Mouse (Mus musculus) liver (tissue): ENCODE data around the gene Foxe3.

ENCODE experiments used
- DNase-seq: peaks from one replicate; pipeline ENCODE4 v3.0.0-alpha.2; 2020; ENCODE audit warnings: mixed read lengths

Foxe3 gene

DNA sequence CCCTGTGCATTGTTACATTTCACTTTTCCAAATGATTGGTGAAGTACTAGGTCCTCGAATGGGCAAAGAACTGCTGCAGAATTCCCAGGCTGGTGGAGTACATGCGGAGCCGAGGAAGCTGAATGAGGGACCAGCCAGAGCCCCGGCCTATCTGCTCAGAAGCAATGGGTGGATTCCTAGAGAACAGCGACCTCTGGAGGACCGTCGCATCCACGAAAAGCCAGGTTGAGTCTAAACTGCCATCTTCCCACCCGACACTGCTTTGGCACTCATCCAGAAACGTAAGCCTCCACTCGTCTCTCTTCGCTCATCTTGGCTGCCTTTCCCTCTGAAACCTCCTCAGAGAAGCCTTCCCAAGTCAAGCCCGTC lies 12.2 kb downstream of the Foxe3 start:
- peak; percentile 55 for DNase-seq

DNA sequence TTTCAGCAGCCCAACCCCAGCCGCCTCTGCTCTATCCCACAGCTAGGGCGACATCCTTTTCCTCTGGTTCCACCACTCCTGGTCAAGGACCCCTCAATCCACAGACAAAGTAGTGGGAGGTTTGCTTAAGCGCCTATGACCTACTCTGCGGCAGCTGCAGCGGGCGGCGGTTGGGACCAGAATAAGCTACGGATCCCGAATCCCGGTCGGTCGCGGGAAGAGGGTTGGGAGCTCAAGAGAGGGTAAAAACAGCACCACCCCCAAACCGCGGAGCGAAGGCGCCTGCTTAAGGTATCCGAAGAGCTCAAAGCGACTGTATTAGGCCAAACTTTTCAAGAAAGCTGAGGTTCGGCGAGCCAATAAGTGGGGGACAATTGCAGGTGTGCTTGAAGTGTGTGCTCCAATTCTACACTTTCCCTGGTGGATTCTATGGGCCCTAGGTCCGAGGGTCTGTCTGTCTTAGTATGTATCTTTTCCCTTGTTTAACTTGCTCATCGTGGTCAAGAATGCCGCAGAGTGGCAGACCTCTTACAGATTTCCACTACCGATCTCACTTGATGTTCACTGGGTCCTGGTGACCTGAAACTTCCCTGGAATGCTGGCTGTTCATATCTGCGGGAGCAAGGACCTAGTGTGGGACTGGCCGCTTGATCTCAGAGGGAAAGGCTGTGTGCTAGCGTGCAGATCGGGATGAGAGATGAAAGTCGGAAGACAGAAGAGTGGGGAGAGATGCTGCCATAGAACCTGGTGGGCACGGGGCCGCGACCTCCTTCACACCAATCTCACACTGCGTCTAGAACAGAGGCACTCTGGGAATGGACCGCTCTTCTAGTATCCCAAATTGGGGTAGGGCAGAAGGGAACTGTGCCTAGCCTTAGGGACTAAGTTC lies 12.9 kb downstream of the Foxe3 start:
- DNase-seq, result no peak

DNA sequence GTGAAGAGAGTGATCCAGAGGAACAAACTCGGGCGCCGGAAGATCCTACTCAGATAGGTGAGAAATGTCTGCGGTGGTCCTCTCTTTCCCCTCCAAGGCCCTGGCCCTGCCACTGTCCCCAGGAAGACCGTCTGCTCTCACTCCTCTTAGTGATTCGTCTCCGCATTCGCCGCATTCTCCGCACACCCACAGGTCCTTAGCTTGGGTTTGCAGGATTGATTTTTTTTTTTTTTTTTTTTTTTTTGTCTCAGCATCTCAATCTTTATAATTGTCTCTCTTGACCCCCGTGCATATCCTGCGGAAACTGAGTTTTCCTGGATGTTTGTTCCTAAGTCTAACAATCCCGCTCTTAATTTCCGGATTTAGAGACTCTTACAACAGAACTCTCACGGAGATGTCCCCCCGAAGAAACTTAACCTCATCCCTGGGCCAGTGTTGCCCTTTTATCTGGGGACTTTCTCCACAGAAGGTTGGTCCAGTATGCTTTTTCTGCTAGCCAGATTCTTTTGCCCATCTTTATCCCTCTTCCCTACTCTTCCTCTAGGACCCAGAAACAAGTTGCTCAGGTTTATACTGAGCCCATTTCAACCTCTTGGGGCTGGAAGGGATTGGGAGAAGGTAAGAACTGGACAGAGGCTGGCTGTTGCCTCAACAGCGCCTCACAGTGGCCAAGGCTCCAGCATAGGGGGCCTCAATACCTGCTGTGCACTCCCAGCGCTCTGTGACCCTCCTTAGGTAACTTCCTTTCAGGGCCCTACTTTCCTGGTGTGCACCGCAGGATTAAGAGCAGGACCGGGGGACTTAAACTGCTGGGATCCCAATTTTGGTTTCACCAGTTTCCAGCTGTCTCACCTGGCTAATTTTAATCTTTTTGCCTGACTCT lies 16.0 kb downstream of the Foxe3 start:
- DNase-seq, result peak; percentile 44

DNA sequence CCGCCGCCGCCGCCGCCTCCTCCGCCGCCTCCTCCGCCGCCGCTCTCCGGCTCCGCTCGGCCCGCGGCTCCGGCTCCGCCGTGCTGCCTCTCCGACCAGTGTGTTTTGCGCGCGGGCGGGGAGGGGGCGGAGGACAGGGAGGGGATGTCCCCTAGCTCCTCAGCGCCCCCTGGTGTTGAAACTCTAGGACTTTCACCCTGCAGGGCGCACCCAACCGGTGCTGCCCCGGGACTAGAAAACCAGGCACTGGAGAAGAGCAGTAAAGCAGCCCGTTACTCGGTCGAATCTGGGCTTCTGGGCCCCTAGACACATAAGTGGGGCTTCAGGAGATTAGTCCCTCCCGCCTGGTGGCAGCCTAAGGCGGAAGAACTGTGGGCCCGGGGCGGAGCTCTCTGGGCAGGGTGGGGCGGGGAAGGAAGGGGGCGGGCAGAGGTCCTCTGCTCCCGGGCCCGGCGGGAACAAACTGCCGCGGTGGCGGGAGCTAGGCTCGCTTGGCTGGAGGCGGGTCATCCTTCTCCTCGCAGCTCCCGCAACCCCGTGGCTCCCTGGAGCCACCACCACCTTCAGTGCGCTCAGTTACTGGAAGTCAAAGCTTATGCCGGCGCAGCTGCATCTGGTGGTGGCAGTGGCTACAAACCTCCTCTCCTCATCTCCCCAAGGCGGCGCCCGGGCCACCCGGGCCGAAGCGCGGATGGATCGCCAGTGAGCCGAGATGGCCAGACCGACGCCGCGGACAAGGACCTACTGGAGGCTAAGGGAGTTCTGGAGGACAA lies 16.8 kb downstream of the Foxe3 start, which contains the start of gene Foxd2:
Gene Foxd2, minus strand, starts transcription at position 45 of the 773 bp plus-strand sequence.
- DNase-seq, result peak; percentile 88

DNA sequence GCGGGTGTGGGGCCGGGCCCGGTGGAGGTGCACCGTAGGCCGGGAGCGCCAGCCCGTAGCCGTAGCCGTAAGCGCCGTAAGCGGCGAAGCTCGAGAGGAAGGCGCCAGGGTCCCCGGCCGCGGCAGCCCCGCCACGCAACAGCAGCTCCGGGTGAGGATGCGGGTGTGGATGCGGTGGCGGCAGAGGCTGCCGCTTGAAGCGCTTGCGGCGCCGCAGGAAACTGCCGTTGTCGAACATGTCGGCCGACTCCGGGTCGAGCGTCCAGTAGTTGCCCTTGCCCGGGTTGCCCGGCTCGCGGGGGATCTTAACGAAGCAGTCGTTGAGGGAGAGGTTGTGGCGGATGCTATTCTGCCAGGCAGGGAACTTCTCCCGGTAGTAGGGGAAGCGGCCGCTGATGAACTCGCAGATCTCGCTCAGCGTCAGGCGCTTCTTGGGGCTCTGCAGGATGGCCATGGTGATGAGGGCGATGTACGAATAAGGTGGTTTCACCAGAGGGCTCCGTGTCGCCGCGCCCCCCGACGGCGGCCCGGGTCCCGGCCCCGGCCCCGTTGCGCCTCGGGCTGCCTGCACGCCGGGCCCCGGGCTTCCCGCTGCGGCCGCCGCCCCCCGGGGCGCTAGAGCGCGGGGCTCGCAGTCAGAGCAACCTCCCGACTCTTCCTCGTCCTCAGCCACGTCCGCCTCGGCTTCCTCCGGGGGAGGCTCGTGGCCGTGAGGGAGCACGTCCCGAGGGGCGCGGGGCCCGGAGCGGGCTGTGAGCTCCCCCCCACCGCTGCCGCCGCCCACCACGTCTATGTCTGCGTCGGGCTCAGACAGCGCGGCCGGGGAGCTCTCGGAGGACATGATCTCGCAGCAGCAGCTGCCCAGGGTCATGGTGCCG lies 17.6 kb downstream of the Foxe3 start:
- peak; percentile 20 for DNase-seq

DNA sequence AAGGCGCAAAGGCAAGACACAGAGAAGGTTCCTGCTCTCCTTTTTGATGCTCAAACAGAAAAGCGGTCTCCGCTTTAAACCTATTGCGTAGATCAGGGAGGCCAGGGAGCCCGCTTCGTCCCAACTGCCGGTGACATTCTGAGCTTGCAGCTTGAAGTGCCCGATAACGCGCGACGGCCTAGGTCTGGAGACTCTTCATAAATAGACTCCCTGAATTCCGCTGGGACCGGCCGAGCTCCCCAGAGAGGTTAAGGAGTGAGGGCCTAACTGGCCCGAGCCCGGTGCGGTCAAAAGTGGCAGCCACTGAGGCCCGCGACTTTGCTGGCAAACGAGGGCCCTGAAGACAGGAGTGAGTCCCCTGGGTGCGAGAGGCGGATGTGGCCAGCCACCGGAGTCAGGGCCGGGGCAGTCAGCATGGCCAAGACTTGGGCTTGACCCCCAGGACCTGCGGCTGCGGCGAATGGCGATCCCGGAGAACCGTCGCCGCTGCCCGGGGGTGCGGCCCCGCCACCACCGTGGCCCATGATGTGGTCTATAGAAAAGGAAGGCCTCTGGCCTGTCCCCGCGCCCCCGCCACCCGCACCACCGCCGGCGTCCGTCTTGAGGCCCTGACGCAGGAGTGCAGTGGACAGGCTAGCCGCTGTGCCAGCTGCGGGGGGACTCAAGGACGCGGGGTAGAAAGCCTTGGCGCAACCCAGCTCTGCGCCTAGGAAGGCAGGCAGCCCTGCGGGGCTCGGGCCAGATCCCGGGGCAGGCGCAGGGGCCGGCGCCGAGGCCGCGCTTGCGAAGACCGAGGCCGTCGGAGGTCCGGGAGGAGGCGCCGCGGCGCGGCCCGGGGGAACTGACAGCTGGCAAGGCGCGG lies 18.5 kb downstream of the Foxe3 start:
- DNase-seq, result no peak

DNA sequence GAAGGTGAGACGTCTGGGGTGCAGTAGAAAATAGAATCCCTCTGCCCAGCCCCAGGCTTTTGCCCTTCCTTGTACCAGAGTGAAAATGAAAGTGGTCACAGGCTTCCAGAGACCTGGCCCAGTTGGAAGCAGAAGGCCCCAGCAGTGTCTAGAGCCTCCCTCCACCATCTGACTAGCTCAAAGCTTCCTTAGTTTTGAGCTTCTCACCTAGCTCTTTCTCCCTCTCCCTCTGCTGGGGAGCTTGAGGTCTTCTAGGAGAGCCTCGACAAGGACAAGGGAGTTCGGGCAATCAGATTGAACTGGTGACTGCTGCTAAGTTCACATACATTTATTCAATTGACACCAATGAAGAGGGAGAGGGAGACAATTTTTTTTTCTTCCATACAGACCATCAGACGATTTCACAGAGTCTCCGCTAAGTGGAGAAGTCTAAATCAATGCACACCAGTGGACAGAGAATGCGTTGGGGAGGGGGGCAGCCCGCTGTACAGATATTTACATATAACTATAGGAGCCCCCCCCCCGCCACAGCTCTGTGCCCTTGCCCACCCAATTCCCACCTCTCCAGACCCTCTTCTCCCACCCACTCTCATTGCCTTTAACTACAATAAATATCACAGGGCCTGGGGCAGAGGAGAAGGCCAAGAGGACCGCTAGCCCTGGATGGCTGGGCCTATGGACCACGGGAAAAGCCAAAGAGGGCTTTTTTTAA lies 19.7 kb downstream of the Foxe3 start:
- no peak for DNase-seq

DNA sequence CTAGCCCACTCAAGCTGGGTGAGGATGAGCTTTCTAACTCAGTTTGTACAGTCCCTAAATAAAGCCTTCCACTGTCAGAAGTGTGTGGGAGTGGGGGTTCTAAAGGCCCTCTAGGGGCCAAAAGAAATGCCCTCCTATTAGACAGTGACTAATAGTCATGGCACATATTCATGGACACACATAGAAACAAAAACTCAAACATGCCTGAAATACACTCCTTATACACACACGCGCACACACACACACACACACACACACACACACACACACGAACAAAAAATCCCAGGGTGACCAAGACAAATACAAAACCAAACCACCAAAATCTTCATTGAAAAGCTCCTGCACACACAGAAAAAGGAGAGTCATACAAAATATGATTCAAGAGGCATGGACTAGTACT lies 20.3 kb downstream of the Foxe3 start:
- no peak for DNase-seq

DNA sequence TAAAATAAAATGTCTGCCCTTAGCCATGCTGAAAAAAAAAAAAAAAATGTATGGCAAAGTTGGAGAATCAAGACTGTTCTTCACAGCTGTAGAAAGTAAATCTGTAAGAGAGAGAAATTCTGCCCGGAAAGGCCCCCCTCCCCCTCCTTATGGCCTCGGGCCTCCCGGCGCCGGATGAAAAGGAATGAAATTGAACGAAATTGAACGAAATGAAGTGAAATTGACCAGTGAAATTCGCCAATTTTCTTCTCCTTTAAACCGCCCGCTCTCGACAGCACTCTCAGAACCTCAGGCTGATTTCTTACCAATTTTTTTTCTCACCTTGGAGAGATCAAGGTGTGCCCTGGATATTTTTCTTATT lies 22.4 kb downstream of the Foxe3 start:
- no peak for DNase-seq

DNA sequence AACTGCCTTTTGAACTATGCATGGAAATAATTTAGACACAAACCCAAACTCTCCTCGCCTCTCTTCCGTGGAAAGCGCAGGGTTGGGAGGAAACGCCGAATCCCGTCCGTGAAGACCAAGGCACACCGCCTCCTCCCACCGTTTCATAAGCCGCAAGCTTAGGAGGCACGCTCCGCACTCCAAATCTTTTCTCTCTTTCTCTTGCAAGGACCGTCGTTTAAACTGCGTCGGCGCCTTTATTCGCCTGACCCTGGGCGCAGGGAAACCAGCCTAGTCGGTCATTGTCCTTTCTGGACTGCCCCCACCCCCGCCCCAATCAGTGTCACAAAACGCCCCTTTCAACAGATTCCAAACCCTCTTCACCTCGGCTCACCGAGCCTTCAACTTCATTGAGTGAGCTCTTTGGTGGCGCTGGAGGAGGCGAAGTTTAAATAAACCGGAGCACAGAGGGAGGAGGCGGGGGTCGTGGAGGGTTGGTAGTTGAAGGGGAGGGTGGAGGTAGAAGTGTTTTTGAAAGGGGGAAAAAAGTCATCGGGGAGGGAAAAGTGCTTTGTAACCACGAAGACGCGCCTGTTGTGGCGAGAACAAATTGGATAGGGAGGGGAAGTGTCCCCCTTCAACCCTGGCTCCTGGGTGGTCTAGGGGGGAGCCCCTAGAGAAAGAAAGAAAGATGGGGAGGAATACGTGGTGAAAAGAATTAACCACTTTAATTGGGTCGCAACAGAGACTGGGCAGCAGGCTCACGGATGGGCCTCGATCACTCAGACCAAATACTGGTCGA lies 23.0 kb downstream of the Foxe3 start:
- DNase-seq, result no peak

DNA sequence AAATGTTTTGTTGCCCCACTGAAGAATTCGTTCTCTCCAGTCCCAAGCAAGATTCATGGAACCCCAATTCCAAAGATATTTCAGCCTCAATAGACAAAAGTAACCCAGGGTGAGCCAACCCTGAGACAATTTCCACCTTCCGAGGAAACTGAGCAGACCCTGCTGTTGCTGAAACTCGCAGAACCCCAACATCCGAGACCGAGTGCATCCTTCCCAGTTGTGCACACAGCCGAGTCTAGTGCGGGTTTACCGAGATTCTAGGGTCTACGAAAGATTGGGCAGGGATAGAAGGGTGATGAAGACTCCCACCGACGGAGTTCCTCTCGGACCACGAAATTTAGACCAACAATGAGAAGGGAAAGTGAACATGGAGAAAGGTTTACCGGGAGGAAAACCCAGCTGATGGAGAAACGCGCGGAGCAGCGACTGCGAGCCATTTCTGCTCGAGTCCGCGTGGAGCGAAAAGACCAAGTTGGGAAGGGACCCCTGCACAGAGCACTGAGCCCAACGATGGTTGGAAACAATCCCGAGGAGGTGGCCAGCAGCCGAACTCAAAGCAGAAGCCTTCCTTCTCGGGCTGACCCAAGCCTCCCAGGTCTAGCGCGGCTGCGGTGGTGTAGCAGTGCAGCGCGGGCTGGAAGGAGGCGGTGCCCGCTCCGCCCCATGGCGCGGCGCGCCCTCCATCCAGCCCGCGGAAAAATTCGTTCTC lies 24.0 kb downstream of the Foxe3 start:
- DNase-seq, result no peak

DNA sequence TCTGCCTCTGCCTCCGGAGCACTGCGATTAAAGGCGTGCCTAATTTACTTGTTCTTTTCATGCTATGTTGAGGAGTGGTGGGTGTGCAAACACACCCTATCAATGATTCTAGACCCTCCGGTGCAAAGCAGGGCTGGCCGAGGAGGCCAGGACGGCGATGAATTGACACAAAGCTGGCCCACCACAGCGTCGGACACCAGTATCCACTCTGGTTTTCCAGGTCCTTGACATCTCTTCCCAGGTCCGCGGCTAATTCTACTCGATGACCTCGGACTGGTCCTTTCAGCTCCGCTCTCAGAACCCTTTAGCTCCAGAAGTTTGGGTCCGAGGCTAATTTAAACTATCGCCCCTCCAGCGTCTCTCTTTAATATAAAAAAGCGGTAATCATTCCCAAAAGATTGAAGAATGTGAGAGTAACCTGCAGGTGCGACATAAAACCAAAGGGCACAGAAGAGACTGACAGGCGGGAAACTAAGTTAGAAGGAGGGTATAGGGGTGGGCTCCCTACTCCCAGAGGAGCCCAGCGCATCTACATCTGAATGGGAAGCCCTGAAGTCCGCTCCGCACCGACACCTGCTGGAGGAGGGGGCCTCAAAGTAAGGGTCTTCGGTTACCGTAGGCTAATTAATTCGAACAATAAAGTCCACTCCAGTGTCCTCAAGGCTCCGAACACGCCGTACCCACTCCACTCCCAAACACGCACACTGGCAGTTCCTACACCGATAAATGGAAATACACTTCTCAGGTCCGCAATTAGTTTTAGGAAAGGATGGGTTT lies 24.8 kb downstream of the Foxe3 start:
- no peak for DNase-seq

DNA sequence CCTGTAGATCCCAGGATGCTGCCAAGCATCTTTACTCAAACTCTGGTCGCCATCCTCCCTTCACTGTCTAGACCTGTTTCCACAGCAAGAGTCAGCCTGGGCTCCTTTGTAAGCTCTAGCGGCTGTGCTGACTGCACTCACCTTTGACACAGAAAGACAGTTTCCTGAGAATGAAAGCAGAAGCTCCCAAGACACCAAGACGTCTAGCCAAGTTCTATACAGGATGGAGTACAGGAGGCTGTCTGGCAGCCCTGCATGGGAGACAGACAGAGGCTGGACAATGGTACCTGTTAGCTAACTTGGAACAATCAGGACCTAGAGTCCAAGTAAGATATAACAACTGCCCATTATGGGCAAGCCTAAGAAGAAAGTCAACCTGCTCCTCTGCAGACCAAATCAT lies 25.9 kb downstream of the Foxe3 start:
- DNase-seq, result no peak

DNA sequence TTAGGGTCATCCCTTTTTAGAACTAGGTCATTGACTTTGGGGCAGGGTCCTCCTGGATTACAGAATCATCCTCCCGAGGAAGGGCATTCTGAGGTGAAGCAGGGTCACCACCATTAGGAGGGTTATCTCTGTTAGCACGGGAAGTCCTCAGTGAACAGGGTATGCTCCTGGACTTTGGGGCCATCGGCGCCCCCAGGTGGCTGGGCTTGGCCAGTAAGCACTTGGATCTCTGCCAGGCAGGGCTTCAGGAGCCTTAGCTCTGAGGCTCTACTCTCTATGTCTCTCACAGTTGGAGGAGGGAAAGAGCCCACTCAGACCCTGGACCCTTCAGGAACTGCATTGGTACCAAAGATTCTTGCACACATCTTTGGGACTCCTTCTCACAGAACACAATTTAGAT lies 28.0 kb downstream of the Foxe3 start:
- peak; percentile 17 for DNase-seq

DNA sequence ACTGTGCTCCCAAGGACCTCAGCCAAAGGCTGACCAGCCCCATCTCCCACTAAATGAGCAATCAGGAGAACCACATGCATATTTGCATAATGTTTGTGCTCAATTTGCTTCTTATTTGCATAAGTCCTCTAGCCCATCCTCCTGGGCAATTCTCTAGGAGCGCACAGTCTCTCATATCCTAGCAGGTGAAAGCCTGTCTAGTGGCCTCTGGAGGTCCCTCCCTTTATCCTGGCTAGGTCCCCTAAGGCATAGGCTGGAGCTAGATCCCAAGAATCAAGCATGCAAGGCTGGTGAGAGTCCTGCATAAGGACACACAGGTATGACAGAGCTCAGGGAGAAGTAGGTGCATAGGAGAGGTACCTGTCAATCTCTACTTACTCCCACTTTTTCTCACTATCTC lies 43.6 kb downstream of the Foxe3 start:
- no peak for DNase-seq

DNA sequence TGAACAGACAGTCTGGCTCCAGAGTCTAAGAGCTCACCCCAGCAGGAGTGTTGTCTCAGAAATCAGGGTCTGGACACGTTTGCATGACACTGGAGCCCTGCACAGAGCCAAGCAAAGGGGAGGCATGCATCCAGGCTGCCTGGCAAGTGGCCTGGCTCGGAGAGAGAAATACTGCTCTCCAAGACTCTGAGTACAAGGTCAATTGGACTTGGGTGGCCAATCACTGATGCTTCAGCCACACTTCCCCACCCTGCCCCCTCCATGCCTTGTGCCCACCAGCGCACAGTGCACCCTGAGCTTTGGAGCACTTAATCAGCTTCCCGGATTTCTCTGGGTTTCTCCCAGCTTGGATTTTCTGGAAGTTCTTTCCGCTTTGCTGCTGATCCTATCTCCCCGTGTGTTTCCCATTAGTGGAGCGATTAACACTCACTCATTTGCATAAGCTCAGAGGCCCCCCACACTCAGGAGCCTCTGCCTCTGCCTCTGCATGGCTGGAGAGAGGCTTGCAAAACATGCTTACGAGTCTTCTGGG lies 49.3 kb downstream of the Foxe3 start:
- DNase-seq, result no peak
